Mouse (Mus musculus): ENCODE results near the gene Loxl1.
"Not testable (repeated sequence)": the region's sequence is repeated elsewhere in the genome, so short reads cannot be mapped to it uniquely, and the experiment has no call there.

The Loxl1 gene

DNA sequence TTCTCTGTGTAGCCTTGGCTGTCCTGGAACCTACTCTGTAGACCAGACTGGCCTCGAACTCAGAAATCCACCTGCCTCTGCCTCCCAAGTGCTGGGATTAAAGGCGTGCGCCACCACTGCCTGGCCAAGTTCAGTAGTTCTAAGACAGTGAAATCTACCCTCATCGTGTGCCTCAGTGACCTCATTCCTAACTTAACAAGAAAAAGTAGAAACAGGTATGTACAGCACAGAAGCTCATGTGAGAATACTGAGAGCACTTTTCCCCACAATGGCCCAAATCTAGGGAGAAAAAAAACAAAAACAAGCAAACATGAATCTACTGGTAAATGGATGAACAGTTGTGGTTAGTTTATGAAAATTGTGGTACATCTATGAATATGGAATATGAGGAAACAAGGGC lies 34.7 kb downstream of the Loxl1 start:
- no peak for DNase-seq (ENCODE audit: low read depth, low spot score)

DNA sequence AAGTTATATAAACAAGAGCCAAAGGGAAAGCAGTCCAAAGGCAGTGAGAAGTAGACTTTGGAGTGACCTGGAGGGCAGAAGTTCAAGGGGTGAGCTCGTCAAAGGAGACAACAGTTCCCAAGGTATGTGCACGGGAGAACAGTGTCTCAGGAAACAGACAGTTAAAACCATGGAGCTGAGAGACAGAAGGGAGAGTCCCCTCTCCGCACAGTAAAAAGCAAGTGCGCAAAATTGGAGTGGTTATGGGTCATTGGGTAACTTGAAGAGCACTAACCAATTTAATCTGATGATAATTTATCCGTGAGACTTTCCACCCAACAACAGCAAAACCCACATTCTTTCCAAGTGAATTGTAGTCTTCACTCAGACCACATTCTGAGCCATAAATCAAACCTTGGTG lies 36.6 kb downstream of the Loxl1 start:
- peak; percentile 69 for DNase-seq (ENCODE audit: low read depth, low spot score)

DNA sequence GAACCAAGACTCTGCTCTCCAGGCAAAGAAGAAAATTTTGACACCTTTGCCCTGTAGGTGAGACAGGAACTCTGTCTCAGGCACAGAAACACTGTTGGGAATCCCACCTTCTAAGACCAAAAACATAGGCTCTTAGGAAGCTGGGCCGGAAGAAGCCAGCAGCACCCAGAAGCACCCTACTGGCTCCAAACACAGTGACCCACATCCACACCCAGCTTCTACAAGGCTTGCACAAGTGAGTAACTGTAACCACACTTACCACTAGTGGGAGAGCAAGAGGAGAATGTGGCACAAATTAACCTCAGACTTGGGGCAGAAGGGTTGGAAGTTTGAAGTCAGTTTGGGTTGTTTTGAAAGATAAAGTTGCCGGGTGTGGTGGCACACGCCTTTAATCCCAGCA lies 37.2 kb downstream of the Loxl1 start:
- DNase-seq (ENCODE audit: low read depth, low spot score), result peak; percentile 71

DNA sequence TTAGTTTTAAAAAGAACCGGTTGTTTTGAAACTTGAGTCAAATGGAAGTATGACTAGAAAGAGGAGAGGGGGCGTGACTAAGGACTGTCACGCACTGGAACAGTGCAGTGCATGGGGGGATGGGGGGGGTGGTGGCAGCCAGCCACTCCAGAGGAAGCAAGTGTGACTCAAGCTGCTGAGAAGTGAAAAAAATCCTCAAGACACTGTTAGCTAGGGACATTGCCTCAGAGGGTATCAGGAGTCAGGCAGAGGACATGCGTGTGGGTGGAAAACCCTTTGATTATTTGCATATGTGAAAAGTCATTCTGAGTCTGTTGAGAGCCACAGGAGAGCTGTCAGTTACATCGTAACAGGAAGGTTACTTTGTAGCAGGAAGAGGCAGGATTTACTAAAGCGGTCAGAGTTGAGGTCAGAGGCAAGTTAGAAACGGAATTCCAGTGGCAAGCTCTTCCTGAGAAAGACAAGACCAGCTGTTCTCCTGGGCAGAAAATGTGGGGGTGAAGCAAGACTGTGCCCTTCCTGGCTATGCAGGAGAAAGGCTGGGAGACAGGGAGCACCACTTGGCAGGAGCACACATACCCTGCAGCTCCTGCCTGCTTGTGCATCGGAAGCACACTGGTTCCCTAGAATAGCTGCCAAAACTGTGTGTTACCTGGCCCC lies 37.7 kb downstream of the Loxl1 start:
- peak; percentile 96 for DNase-seq (ENCODE audit: low read depth, low spot score)

DNA sequence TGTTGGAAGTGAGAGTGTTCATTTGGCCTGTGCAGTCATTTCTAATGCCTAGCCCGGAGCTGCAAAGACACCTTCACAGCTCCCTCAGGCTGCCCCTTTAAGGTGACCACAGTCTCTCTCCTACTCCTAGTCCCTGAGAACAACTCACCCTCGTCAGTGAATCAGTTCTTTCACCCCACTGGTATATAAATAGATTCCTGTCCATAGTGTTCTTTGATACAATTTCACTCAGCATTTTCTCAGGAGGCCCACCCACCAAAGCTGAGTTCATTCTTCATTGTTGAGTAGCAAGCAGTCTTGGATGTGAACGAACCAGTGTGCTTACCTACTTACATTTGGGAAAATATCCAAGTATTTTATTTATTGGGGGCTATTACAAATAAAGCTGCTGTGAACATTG lies 38.4 kb downstream of the Loxl1 start:
- DNase-seq (ENCODE audit: low read depth, low spot score), result no peak

DNA sequence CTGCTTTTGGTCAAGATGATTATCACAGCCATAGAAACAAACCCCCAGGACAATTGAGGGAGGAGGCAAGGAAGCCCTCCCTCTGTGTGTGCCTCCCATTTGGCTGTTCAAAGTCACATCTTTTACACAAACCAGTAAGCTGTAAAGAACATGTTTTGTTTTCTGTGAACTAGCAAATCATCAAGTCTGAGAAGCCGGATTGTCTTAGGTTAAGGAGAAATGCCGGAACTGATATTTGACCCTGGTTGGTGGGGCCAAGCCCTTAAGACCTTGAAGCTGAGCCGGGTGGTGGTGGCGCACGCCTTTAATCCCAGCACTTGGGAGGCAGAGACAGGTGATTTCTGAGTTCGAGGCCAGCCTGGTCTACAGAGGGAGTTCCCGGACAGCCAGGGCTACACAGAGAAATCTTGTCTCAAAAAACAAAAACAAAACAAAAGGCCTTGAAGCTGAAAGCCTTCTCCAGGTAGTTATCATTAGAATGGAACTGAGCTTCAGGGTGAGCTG lies 38.8 kb downstream of the Loxl1 start:
- DNase-seq (ENCODE audit: low read depth, low spot score), result no peak

DNA sequence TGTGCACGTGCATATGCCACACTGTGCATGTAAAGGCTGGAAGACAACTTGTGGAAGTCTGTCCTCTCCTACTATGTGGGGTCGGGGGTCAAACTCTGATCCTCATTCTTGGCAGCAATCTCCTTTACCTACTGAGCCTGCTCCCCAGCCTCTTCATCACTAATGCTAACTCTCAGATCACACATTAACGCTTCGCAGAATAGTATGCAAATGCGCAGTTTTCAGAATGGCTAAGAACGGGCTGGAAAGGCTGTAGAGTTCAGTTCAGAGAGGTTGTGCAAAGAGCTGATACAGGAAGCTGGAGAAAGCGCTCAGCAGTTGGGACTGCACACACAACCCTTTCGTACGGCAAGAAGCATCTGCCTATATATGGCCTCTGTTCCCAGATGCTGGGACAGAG lies 40.1 kb downstream of the Loxl1 start:
- DNase-seq (ENCODE audit: low read depth, low spot score), result no peak

DNA sequence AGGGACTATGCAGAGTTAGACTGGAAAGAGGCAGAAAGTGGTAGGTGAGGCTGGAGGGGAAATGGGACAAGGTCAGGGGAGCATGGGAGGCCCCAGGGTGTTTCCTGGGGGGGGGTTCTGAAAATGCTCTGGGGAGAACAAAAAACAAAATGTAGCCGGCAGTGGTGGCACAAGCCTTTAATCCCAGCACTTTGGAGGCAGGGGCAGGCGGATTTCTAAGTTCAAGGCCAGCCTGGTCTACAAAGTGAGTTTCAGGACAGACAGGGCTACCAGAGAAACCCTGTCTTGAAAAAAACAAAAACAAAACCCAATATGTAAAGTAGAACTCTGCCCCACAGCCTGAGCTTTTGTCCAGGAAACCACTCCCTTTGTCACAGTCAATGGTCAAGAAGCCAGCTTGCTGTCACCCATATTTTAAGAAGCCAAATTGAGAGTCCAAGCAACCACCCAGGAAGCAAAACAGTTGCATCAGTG lies 40.9 kb downstream of the Loxl1 start:
- DNase-seq (ENCODE audit: low read depth, low spot score), result no peak

DNA sequence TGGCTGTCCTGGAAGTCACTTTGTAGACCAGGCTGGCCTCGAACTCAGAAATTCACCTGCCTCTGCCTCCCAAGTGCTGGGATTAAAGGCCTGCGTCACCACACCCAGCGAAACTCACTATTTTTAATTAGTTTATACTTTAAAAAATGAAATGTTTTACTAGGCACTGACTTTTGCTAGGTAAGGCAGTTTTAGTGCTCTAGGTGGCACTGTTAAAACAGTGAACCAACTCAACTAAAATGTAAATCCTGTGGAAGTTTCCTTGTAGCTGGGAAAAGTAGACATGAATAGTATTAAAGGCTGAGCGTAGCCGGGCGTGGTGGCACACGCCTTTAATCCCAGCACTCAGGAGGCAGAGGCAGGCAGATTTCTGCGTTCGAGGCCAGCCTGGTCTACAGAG lies 41.4 kb downstream of the Loxl1 start:
- peak; percentile 37 for DNase-seq (ENCODE audit: low read depth, low spot score)

DNA sequence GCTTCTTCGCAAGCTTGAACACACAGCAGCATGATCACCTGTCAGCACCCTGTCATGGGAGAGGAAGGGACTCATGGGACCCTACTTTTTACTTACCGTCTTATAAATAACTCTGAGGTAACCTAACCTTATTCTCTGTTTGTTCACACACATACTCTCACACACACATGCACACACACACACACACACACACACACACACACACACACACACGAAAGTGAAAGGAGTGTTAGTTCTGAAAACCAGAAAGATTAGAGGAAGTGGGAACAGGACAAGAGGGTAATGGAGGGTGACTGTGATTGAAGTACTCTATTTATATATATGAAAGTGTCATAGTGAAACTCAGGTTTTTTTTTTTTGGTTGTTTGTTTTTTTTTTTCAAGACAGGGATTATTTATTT lies 41.9 kb downstream of the Loxl1 start:
- DNase-seq (ENCODE audit: low read depth, low spot score), result no peak

DNA sequence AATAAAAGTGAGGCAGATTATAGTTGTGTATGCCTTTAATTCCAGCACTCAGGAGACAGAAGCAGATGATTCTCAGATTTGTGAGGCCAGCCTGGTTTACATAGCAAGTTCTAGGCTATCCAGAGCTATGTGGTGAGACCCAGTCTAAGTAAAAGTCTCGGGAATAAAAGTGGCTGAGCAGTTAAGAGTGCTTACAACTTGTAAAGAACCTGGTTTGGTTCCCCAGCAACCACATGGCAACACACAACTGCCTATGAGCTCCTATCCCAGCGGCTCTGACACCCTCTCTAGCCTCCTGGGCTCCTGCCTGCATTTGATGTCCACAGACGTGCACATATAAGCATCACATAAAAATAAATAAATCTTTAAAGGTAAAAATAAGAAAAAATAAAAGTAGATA lies 42.9 kb downstream of the Loxl1 start:
- DNase-seq (ENCODE audit: low read depth, low spot score), result no peak

DNA sequence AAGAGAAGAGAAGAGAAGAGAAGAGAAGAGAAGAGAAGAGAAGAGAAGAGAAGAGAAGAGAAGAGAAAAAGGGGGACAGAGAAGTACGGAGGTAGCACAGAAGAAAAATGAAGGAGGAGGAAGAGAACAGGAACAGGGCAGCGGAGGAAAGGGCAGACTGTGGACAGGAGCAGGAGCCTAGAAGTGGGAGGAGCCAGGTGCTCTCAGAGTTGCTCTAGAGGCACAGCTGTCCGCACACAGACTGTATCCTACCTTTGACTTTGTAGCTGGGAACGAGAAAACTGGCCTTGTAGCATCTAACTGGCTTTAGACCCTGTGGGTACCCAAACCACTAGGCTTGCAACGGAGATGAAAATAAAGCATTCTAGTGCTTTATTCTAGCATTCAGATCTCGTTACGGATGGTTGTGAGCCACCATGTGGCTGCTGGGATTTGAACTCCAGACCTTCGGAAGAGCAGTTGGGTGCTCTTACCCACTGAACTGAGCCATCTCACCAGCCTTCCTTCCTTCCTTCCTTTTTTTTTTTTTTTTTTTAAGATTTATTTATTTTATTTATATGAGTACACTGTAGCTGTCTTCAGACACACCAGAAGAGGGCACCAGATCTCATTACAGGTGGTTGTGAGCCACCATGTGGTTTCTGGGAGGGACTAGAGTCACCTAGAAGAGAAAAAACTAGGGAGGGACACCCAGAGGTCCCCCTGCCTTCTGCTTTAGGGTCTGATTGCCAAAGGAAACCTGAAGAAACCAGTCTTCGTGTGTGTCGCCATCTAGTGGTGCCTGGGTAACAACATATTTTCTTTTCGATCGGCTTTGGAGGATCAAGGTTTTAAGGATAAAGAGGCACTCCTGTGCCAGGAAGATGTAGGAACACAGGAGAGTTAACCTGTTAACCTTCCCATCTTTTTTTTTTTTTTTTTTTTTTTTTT lies 44.3 kb downstream of the Loxl1 start:
- peak; percentile 91 for DNase-seq (ENCODE audit: low read depth, low spot score)

DNA sequence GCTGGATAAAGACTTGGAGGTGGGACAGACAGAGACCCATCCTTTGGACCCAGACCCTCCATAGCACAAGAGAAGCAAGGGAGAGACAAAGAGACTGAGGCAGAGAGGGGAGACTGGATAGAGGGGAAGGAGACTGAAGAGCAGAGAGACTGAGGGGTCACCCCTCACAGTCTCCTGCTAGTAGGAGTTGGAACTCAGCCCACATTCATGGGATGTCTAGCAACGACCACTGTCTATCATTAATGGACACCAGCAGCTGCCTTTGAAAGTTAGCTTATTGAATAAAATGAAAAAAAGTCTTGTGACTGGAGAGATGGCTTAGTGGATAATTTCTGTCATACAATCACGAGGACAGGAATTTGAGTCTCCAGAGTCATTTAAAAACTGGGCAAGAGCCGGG lies 45.9 kb downstream of the Loxl1 start:
- no peak for DNase-seq (ENCODE audit: low read depth, low spot score)

DNA sequence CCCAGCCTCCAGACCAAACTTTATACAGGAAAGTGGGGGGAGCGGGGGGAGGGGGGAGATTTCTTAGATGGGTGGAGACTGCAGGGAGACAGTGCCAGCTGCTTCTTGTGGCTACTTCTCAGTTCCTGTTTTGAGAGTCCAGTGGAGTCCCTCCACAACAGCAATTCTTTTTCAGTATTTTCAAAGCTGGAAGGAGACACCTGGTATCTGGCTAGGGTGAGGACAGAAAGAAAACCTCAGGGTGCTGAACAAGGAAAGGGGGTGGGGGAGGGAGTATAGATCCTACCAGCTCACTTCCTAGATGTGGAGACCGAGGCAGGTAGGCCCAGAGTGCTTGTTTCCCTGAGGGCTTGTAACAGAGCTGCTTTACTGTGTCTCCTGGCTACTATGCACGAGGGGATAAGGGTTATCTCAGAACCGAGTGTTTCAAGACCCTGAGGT lies 46.4 kb downstream of the Loxl1 start:
- DNase-seq (ENCODE audit: low read depth, low spot score), result peak; percentile 53

DNA sequence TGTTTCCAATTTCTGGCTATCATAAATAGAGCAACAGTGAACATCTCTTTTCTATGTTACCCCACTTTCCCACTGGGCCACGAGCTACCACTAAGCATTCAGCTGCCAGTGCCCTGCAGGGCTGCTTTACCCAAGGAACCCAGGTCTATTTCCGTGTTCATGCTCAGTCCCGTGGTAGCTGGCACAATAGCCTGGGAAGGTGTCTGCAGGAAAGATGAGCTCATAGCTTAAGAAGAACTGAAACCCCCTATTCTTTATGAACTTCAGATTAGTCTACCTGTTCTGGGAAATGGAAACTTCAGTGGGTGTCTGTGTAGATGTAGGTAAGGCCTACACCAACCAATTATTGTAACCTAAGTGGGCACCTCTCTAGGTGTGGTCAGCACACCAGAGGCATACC lies 47.6 kb downstream of the Loxl1 start:
- no peak for DNase-seq (ENCODE audit: low read depth, low spot score)

DNA sequence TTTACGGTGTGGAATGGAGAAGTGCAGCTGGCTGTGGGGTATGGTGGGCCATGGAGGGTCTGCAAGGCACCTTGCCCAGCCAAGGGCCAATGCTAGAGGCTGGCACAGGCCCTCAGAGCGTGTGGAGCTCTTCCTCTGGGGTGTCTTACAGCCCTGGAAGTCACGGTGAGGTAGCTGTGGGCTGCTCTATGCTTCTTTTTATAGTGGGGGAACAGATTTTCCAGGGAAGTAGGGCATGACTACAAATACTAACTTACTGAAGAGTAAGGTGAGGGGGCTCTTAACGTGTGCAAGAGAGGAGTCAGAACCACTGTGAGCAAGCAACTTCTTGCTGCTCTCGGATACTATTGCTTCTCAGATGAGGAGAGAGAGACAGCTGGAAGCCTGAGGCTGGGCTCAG lies 50.5 kb downstream of the Loxl1 start:
- no peak for DNase-seq (ENCODE audit: low read depth, low spot score)

DNA sequence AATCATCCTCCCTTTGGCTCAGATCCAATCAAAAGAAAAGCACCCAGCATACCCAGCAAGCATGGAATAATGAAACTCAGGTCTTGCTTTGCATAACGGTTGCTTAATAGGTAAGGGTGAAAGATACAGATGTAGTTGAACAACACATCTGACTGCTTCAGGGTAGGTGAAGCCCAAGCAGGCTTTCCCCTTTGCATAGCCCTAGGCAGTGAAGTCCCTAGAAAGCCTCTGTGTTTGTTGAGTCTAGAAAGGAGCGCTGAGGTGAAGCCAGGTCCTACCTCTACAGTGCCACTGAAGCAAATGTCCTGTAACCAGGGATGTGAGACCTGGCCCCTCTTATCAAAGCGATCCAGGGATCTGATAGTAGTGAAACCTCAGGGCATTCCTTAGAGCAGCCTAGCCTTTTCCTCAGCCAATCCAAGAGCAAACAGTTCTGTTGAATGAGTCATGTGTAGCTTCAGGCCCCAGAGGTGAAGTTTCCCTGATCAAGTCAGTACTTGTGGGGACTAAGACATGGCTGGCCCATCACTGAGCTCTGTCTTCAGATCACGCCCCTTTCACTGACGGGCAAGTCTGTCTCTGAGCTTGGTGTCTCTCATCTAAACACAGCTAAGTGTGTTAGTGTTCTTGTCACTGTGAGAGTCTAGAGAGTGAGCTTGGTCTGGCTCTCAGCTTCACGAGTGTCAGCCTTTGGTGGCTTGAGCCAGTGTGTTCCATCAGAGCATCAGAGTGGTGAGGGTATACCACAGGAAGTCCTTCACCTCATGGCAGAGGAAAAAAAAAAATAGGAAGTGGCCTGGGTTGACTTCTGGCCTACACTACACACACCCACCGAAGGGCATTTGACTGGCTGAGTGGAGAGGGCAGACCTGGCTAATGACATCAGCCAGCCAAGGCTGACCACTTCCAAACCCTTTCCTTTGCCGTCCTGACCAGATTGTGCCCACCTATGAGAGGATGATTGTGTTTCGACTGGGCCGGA lies 57.0 kb downstream of the Loxl1 start:
- DNase-seq (ENCODE audit: low read depth, low spot score), result peak; percentile 48

DNA sequence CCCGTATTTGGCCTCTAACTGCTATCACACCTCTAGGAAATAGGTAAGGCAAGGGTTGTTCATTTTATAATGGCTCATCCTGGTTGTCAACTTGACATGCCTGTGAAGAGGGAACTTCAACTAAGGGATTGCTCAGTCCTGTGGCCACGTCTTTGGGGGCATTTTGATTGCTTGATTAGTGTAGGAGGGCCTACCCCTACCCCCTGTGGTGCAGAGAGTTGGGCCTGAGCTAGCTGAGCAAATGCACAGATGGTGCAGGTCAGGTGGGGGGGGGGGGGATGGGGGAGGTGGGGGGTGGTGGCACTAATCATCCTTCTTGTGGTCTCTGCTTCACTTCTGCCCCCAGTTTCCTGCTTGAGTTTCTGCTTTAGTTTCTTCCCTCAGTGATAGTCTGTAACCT lies 57.9 kb downstream of the Loxl1 start:
- no peak for DNase-seq (ENCODE audit: low read depth, low spot score)

DNA sequence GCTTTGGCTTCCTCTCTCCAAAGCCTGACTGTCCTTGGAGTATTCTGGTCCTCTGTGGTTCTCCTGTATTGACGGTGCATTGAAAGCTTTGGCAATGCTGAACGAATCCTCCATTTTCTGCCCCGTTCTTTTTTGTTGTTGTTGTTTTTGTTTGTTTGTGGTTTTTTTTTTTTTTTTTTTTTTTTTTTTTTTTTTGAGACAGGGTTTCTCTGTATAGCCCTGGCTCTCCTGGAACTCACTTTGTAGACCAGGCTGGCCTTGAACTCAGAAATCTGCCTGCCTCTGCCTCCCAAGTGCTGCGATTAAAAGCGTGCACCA lies 59.2 kb downstream of the Loxl1 start:
- DNase-seq (ENCODE audit: low read depth, low spot score), result not testable (repeated sequence)

DNA sequence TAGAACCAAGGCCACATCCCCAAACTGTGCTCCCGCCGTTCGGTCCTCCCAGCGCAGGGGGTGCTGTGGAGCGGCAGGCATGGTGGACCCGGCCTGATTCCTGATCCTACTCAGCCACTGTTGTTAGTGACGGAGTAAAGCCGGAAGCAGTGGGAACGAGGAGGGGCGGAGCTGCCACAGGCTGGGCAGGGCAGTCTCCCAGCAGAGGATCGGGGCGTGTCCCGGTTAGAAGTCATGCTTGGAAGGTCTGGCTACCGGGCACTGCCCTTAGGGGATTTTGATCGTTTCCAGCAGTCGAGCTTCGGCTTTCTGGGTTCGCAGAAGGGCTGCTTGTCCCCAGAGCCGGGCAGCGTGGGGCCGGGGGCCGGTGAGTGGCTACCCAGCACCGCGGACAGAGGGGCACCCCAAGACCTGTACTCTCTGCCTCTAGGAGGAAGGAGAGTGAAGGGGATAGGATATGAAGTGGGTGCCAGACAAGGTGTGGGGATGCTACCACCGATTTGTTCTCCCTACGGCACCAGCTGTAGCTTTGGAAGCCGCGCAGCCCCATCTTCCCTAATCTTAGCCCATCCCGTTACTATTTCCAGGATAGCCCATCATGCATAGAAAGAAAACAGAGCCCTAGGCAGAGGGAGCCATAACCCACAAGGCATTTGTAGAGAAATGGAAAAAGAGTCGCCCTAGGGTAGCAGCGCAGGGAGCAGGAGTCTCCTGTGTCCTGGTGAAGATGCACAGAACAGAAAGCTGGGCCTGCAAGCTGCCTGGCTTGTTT lies 59.8 kb downstream of the Loxl1 start, which contains the start of gene Stoml1:
Gene Stoml1, plus strand, starts transcription at position 132 of the 772 bp plus-strand sequence.
- peak; percentile 98 for DNase-seq (ENCODE audit: low read depth, low spot score)

DNA sequence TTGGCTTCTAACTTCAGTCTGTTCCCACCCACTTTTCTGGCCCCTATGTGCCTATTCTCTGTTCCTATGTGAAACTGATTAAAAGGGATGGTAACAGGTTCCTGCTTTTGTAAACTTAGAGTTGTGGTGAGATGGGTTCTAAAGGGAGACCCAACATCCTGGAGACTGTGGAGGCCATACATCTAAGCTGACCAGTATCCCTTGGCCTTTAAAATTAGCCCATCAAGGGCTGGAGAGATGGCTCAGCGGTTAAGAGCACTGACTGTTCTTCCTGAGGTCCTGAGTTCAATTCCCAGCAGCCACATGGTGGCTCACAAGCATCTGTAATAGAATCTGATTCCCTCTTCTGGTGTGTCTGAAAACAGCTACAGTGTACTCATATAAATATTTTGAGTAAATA lies 62.3 kb downstream of the Loxl1 start:
- DNase-seq (ENCODE audit: low read depth, low spot score), result not testable (repeated sequence)
